Mouse (Mus musculus) left cerebral cortex, postnatal 4 days (tissue): ENCODE measurements around the gene Crtac1. TPM values are rescaled to one million over a fixed set of nuclear protein-coding genes. Genes with fewer than 3 reads are reported as not detected.

ENCODE experiments used
- DNase-seq: peaks from one replicate; pipeline ENCODE4 v3.0.0-alpha.2; 2022
- intact Hi-C: fragments of 180-260 bp; cut with DNase I; formaldehyde crosslinking; loops from one replicate; pipeline ENCODE4 v1.15.1; 2025
- total RNA-seq, 2 experiments: library from RNA; stranded (reverse); gene quantifications; 2 replicates each; pipeline ENCODE4 v1.2.3; 2021

Crtac1 gene
- total RNA-seq, 2 experiments from 2014 or later, result 40.9 to 53.3 TPM

- intact Hi-C loops, result no loop called here
- DNase-seq, result no peak
Measured at GRCm38 (mm10) chr19:42292106-42292505, 139.5 kb downstream of the Crtac1 start.

- no peak for DNase-seq
- intact Hi-C loops, result no loop called here
Measured at GRCm38 (mm10) chr19:42290954-42291661, 140.5 kb downstream of the Crtac1 start.

- intact Hi-C loops, result no loop called here
- DNase-seq, result no peak
Measured at GRCm38 (mm10) chr19:42288361-42288760, 143.2 kb downstream of the Crtac1 start.

GRCm38 (mm10) chr19:42284178-42284577, 147.4 kb downstream of the Crtac1 start:
- no peak for DNase-seq
- intact Hi-C loops, result no loop called here

GRCm38 (mm10) chr19:42279611-42280010, 152.0 kb downstream of the Crtac1 start:
- peak; percentile 48 for DNase-seq
- intact Hi-C loops, result no loop called here

GRCm38 (mm10) chr19:42278461-42278860, 153.1 kb downstream of the Crtac1 start:
- intact Hi-C loops, result no loop called here
- DNase-seq, result no peak

- no peak for DNase-seq
- intact Hi-C loops, result no loop called here
Measured at GRCm38 (mm10) chr19:42277288-42277687, 154.3 kb downstream of the Crtac1 start.

GRCm38 (mm10) chr19:42272003-42272963, 159.3 kb downstream of the Crtac1 start:
- intact Hi-C loops, result loop anchor here (5.0 kb wide), 2 partner anchors 55 to 75 kb away; no protein-coding TSS in a partner anchor

GRCm38 (mm10) chr19:42271182-42271581, 160.4 kb downstream of the Crtac1 start:
- intact Hi-C loops, result loop anchor here (5.0 kb wide), 2 partner anchors 54 to 74 kb away; no protein-coding TSS in a partner anchor
- no peak for DNase-seq

More at GRCm38 (mm10) chr19:42272003-42272963, 159.3 kb downstream of the Crtac1 start:
- DNase-seq, result peak; percentile 90

GRCm38 (mm10) chr19:42270119-42270518, 161.5 kb downstream of the Crtac1 start:
- intact Hi-C loops, result loop anchor here (5.0 kb wide), 2 partner anchors 53 to 73 kb away; no protein-coding TSS in a partner anchor
- DNase-seq, result no peak

GRCm38 (mm10) chr19:42268337-42268736, 163.2 kb downstream of the Crtac1 start:
- intact Hi-C loops, result no loop called here
- DNase-seq, result no peak

- no peak for DNase-seq
- intact Hi-C loops, result no loop called here
Measured at GRCm38 (mm10) chr19:42263524-42263923, 168.1 kb downstream of the Crtac1 start.

GRCm38 (mm10) chr19:42260486-42260885, 171.1 kb downstream of the Crtac1 start:
- DNase-seq, result no peak
- intact Hi-C loops, result no loop called here

GRCm38 (mm10) chr19:42258596-42258995, 173.0 kb downstream of the Crtac1 start:
- intact Hi-C loops, result no loop called here
- DNase-seq, result no peak

- intact Hi-C loops, result no loop called here
- no peak for DNase-seq
Measured at GRCm38 (mm10) chr19:42258031-42258430, 173.6 kb downstream of the Crtac1 start.

GRCm38 (mm10) chr19:42257241-42257635, 174.3 kb downstream of the Crtac1 start:
- intact Hi-C loops, result no loop called here
- DNase-seq, result no peak

- DNase-seq, result peak; percentile 69
- intact Hi-C loops, result no loop called here
Measured at GRCm38 (mm10) chr19:42256611-42257240, 174.9 kb downstream of the Crtac1 start.

GRCm38 (mm10) chr19:42255784-42256610, 175.6 kb downstream of the Crtac1 start:
- intact Hi-C loops, result no loop called here
- peak; percentile 73 for DNase-seq

GRCm38 (mm10) chr19:42255438-42255783, 176.2 kb downstream of the Crtac1 start:
- peak; percentile 26 for DNase-seq
- intact Hi-C loops, result no loop called here
